Mouse (Mus musculus): ENCODE results near the gene Wdr73.

GRCm38 (mm10) chr7:80873631-80874030 lies 27.4 kb downstream of the Wdr73 start:
- no peak for TF ChIP-seq CTCF (IDR thresholded peaks at IDR 0.05; ENCODE audit: extremely low read depth, insufficient read depth, low read length)
- TF ChIP-seq POLR2A (IDR thresholded peaks at IDR 0.05; ENCODE audit: extremely low read depth, insufficient read depth, low read length) = no peak

Data from cortical plate, adult 2 months (tissue).